Mouse (Mus musculus) layer of hippocampus, adult 9-10 months (tissue): Measurements from ENCODE around the gene Agbl3.

Experiments
- DNase-seq: peaks from one replicate; pipeline ENCODE4 v3.0.0; 2022; ENCODE audit warnings: low spot score

Gene Agbl3

DNA sequence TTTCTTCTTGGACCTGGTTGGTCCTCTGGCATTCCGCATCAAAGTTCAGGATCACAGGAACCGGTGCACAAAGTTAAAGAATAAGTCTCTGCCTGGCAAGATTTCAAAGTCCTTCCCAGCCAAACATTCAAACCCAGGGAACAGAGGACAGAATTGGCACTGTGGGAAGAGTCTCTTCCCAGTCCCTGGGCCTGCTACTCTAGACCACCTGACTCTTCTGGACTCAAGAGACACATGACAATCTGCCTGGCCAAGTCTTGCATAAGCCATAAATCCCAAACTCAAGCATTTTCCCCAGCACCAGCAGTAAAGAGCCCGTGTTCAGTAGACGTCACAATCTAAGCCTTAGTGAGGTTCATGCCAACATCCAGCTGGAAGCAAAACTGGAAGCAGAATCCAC, 126.4 kb downstream of the Agbl3 start:
- no peak for DNase-seq

- no peak for DNase-seq
Observed at GRCm38 (mm10) chr6:34907121-34907614, 126.9 kb downstream of the Agbl3 start.

- DNase-seq = no peak
Observed at GRCm38 (mm10) chr6:34907696-34908260, 127.5 kb downstream of the Agbl3 start.
